Mouse (Mus musculus): ENCODE results near the gene Pcyt2. TPM values are rescaled to one million over a fixed set of nuclear protein-coding genes. Genes with fewer than 3 reads are reported as not detected.
A peak's percentile ranks its signal among the peaks of the same experiment; 100 is the strongest.

The Pcyt2 gene
- total and polyA plus RNA-seq, 3 experiments, result 29.0 to 146 (median 102) TPM

DNA sequence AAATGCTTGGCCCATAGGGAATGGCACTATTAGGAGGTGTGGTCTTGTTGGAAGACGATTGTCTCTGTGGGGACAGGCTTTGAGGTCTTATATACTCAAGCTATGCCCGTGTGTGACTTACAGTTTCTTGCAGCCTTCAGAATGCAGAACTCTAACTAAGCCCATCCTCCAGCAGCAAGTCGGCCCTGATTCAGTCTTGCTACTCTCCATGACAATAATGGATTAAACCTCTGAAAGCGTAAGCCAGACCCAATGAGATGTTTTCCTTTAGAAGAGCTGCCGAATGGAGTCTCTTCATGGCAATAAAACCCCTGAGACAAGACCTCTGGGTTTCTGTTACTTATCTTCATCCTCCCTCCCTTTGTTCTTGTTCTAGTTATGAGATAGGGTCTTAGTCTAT lies 17.1 kb upstream of the Pcyt2 start:
- no peak for DNase-seq (ENCODE audit: low spot score)
- no peak overlapping the region for H3K4me3 ChIP-seq (ENCODE audit: low read depth, low read length)
- no peaks in the 10 kb centered on the region for H3K27me3 ChIP-seq (ENCODE audit: insufficient read depth, low read length)
- peaks cover 50% of the 10 kb centered on the region for H3K4me1 ChIP-seq (ENCODE audit: insufficient read depth, low read depth, low read length)
- peaks cover 36% of the 10 kb centered on the region for H3K36me3 ChIP-seq (replicated peaks)
- no peak for TF ChIP-seq TAL1 (conservative IDR thresholded peaks at IDR 0.05; ENCODE audit: low read depth, low read length)
- TF ChIP-seq POLR2AphosphoS5 (IDR thresholded peaks at IDR 0.05; ENCODE audit: insufficient replicate concordance, low read depth, low read length), result no peak
- no peak for TF ChIP-seq GATA1 (IDR thresholded peaks at IDR 0.05; ENCODE audit: borderline replicate concordance, low read length)
- no peak for TF ChIP-seq CTCF (IDR thresholded peaks at IDR 0.05; ENCODE audit: low read depth, low read length)
- TF ChIP-seq GATA2 (IDR thresholded peaks at IDR 0.05; ENCODE audit: borderline replicate concordance, low read depth, low read length), result no peak
- no peak for ATAC-seq (ENCODE audit: extremely low read depth, insufficient number of reproducible peaks, low FRiP score, poor library complexity, severe bottlenecking)
- H3K9me3 ChIP-seq (replicated peaks), result 0 out of 2 replicates have a peak, but pooled peaks cover 2% of the 10 kb centered on the region

DNA sequence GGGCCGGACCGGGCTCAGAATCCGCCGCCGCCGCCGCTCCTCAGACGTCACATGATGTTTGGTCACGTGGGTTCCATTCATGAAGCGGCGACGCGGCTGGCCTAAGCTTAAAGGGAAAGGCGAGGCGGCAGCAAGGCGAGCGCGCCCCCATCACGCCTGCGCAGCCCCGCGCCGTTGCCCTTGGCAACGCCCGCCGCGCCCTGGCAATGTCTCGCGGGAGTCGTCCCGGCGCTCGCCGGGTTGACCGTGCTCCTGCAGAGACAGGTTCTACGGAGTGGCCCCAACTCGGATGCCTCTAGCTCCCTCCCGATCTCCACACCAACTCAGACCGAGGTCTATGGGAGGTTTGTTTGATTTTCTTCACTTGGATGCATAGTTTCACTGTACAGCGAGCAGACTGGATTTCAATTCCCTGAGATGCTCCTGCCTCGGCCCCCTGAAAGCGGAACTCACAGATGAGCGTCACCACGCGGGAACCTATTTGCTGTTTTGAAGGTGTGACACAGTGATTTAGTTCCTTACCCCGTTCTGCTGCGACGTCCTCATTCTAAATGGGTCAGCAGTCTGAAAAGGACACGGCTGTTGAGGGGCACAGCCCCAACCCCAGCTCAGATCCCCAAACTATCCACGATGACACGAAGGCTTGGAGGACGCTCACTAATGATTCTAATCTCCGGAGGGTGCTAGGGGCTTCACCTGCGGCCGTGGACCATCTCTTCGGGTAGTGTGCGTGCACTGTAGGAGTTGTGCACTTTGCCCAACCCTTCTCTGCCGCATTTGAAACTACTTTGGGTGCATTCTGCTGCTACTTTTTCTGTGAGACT lies 16.0 kb upstream of the Pcyt2 start, which contains the start of gene Mafg:
TSS of gene Mafg (minus strand) at position 81 of the 824 bp plus-strand sequence.
- Histone ChIP-seq H3K27me3 (ENCODE audit: insufficient read depth, low read length) (no peaks in the 10 kb centered on the region), H3K36me3 (replicated peaks) (peaks cover 41% of the 10 kb centered on the region), H3K4me3 (ENCODE audit: low read depth, low read length) (peak within 1 kb of the TSS; percentile 86), H3K9me3 (replicated peaks) (0 out of 2 replicates have a peak, but pooled peaks cover 2% of the 10 kb centered on the region), H3K4me1 (ENCODE audit: insufficient read depth, low read depth, low read length) (peaks cover 61% of the 10 kb centered on the region)
- no peak for TF ChIP-seq TAL1 (conservative IDR thresholded peaks at IDR 0.05; ENCODE audit: low read depth, low read length)
- TF ChIP-seq GATA1 (IDR thresholded peaks at IDR 0.05; ENCODE audit: borderline replicate concordance, low read length), result no peak
- no peak for TF ChIP-seq GATA2 (IDR thresholded peaks at IDR 0.05; ENCODE audit: borderline replicate concordance, low read depth, low read length)
- TF ChIP-seq CTCF (IDR thresholded peaks at IDR 0.05; ENCODE audit: low read depth, low read length), result no peak
- no peak for TF ChIP-seq POLR2AphosphoS5 (IDR thresholded peaks at IDR 0.05; ENCODE audit: insufficient replicate concordance, low read depth, low read length)
- DNase-seq (ENCODE audit: low spot score) (peak; percentile 93), ATAC-seq (ENCODE audit: extremely low read depth, insufficient number of reproducible peaks, low FRiP score, poor library complexity, severe bottlenecking) (peak; percentile 37; the same call in 1 of the 2 replicates)

GRCm38 (mm10) chr11:120632559-120633519 lies 15.1 kb upstream of the Pcyt2 start:
- H3K4me3 ChIP-seq (ENCODE audit: low read depth, low read length), result peak overlapping the region; percentile 86
- H3K27me3 ChIP-seq (ENCODE audit: insufficient read depth, low read length), result no peaks in the 10 kb centered on the region
- 0 out of 2 replicates have a peak, but pooled peaks cover 2% of the 10 kb centered on the region for H3K9me3 ChIP-seq (replicated peaks)
- ATAC-seq (ENCODE audit: extremely low read depth, insufficient number of reproducible peaks, low FRiP score, poor library complexity, severe bottlenecking) (peak; percentile 36; the same call in 1 of the 2 replicates), DNase-seq (ENCODE audit: low spot score) (peak; percentile 85)
- peaks cover 47% of the 10 kb centered on the region for H3K36me3 ChIP-seq (replicated peaks)
- TF ChIP-seq POLR2AphosphoS5 (IDR thresholded peaks at IDR 0.05; ENCODE audit: insufficient replicate concordance, low read depth, low read length), result no peak
- no peak for TF ChIP-seq CTCF (IDR thresholded peaks at IDR 0.05; ENCODE audit: low read depth, low read length)
- no peak for TF ChIP-seq GATA2 (IDR thresholded peaks at IDR 0.05; ENCODE audit: borderline replicate concordance, low read depth, low read length)
- TF ChIP-seq TAL1 (conservative IDR thresholded peaks at IDR 0.05; ENCODE audit: low read depth, low read length), result no peak
- TF ChIP-seq GATA1 (IDR thresholded peaks at IDR 0.05; ENCODE audit: borderline replicate concordance, low read length), result no peak
- peaks cover 67% of the 10 kb centered on the region for H3K4me1 ChIP-seq (ENCODE audit: insufficient read depth, low read depth, low read length)

DNA sequence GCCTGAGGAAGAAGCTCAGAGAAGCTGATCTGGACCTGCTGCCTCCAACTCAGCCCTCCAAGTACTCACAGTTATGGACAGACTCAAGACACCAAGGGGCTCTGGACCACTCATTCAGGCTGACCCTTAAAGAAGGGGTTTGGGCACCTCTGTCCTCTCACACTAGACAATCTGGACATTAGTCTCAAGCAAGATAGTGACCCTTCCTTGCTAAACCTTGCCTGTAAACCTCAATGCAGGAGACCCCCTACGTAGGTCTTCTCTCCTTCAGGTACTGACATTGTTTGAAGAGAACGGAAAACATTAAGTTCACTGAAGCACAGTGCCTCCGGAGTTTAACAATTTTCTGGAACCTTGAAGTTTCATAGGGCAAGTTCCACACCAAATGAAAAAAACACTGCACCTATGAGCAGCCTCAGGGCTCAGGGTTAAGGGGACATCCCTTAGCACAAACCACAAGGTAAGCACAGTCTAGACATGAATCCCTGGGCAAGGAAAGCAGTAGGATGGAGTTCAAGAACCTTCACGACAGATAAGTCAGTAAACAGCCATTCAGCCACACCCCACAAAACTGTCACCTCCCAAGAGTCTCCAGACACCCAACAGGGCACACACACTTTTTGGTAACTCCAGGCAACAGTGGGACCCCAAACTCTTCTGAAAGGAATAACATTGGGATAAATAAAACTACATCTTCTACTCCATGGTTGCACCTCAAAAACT lies 14.2 kb upstream of the Pcyt2 start:
- Histone ChIP-seq H3K27me3 (ENCODE audit: insufficient read depth, low read length) (no peaks in the 10 kb centered on the region), H3K4me3 (ENCODE audit: low read depth, low read length) (peak overlapping the region; percentile 86), H3K9me3 (replicated peaks) (0 out of 2 replicates have a peak, but pooled peaks cover 2% of the 10 kb centered on the region), H3K4me1 (ENCODE audit: insufficient read depth, low read depth, low read length) (peaks cover 76% of the 10 kb centered on the region), H3K36me3 (replicated peaks) (peaks cover 49% of the 10 kb centered on the region)
- DNase-seq (ENCODE audit: low spot score) (no peak), ATAC-seq (ENCODE audit: extremely low read depth, insufficient number of reproducible peaks, low FRiP score, poor library complexity, severe bottlenecking) (no peak)
- TF ChIP-seq CTCF (IDR thresholded peaks at IDR 0.05; ENCODE audit: low read depth, low read length), result no peak
- TF ChIP-seq GATA1 (IDR thresholded peaks at IDR 0.05; ENCODE audit: borderline replicate concordance, low read length), result no peak
- TF ChIP-seq TAL1 (conservative IDR thresholded peaks at IDR 0.05; ENCODE audit: low read depth, low read length), result no peak
- TF ChIP-seq POLR2AphosphoS5 (IDR thresholded peaks at IDR 0.05; ENCODE audit: insufficient replicate concordance, low read depth, low read length), result no peak
- no peak for TF ChIP-seq GATA2 (IDR thresholded peaks at IDR 0.05; ENCODE audit: borderline replicate concordance, low read depth, low read length)

DNA sequence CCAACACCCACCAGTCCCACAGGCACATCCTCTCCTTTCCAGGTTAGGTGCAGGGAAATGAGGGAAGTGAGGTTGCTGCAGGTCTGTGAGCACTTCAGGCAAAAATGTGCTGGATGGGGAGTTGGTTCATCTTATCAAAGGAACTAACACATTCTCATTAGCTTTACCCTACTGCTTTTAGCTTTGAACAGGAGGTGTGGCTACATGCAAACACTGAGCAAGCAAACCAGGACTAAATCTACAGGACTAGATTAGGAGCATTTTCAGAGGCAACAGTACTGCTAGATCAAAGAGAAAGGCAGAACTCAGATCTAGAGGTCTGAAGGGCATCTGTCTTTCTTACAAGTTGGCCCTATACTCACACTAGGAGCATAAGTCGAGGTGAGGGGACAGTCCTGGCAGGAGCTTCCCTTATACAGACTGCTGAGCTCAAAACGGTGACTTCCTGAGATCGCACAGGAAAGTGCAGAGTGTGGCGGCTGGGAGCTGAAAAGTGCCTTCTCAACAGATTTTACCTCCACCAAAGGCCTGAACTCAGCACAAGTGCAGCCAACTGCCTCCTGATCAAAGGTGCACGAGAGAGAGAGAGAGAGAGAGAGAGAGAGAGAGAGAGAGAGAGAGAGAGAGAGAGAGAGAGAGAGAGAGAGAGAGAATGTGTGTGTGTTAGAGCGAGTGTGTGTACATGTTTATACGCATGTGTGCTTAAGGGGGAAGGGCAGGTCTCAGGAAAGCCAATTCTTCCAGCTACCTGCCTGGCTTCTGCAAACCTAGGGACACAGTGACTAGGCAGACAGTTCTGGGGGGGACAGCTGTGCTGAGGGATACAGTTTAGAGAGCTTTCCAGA lies 13.4 kb upstream of the Pcyt2 start:
- ATAC-seq (ENCODE audit: extremely low read depth, insufficient number of reproducible peaks, low FRiP score, poor library complexity, severe bottlenecking), result no peak
- Histone ChIP-seq H3K4me1 (ENCODE audit: insufficient read depth, low read depth, low read length) (peaks cover 82% of the 10 kb centered on the region), H3K4me3 (ENCODE audit: low read depth, low read length) (peak overlapping the region; percentile 86; the same call in 1 of the 2 replicates), H3K27me3 (ENCODE audit: insufficient read depth, low read length) (no peaks in the 10 kb centered on the region), H3K36me3 (replicated peaks) (peaks cover 54% of the 10 kb centered on the region), H3K9me3 (replicated peaks) (0 out of 2 replicates have a peak, but pooled peaks cover 2% of the 10 kb centered on the region)
- no peak for DNase-seq (ENCODE audit: low spot score)
- no peak for TF ChIP-seq TAL1 (conservative IDR thresholded peaks at IDR 0.05; ENCODE audit: low read depth, low read length)
- no peak for TF ChIP-seq GATA2 (IDR thresholded peaks at IDR 0.05; ENCODE audit: borderline replicate concordance, low read depth, low read length)
- no peak for TF ChIP-seq CTCF (IDR thresholded peaks at IDR 0.05; ENCODE audit: low read depth, low read length)
- TF ChIP-seq GATA1 (IDR thresholded peaks at IDR 0.05; ENCODE audit: borderline replicate concordance, low read length), result no peak
- TF ChIP-seq POLR2AphosphoS5 (IDR thresholded peaks at IDR 0.05; ENCODE audit: insufficient replicate concordance, low read depth, low read length), result no peak
